Mouse (Mus musculus): ENCODE results near the gene Oaz2. TPM values are rescaled to one million over a fixed set of nuclear protein-coding genes. Genes with fewer than 3 reads are reported as not detected.
"Not testable (repeated sequence)": the region's sequence is repeated elsewhere in the genome, so short reads cannot be mapped to it uniquely, and the experiment has no call there.

The Oaz2 gene
- total RNA-seq, 1 experiment: 51.5 TPM

- TF ChIP-seq MAFK (IDR thresholded peaks at IDR 0.05; ENCODE audit: insufficient read depth, low read depth, low read length): no peak
- no peak for TF ChIP-seq CHD2 (IDR thresholded peaks at IDR 0.05; ENCODE audit: low read depth, low read length)
- no peak for TF ChIP-seq ZNF384 (IDR thresholded peaks at IDR 0.05; ENCODE audit: low read depth, low read length)
- no peak for TF ChIP-seq ZC3H11A (IDR thresholded peaks at IDR 0.05; ENCODE audit: borderline replicate concordance, low read depth, low read length)
- TF ChIP-seq HCFC1 (IDR thresholded peaks at IDR 0.05; ENCODE audit: borderline replicate concordance, insufficient read depth, low read length): no peak
- DNase-seq (ENCODE audit: low read depth, low spot score): no peak
- no peak overlapping the region; the same call in 1 of the 2 replicates for H3K9ac ChIP-seq (ENCODE audit: insufficient read depth, low read depth, low read length, poor library complexity, severe bottlenecking)
Measured at GRCm38 (mm10) chr9:65682994-65683393, 15.2 kb downstream of the Oaz2 start.

DNA sequence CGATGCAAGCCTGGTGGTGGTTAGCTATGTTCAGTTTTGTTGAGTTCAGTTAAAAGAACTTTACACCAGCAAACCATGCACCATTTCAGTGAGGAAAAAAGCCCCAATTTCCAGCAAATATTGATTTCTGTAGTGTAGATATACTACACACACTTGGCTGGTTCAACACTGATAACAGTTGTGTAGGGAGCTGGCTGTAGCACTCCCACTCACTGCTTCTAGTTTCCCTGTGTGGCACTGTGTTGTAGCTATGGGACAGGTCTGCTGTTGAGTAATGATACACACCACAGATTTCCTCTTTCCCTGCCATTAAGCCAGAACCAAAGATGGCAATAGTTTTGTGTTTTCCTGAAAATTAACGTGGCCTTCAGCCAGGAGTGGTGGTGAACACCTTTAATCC lies 16.9 kb downstream of the Oaz2 start:
- Histone ChIP-seq H3K4me1 (ENCODE audit: control insufficient read depth in 2 of 2, insufficient read depth in 2 of 2, low read length in 2 of 2, poor library complexity in 1 of 2) (peaks cover 16 to 19% of the 10 kb centered on the region in 2 experiments), H3K9ac (ENCODE audit: insufficient read depth, low read depth, low read length, poor library complexity, severe bottlenecking) (no peak overlapping the region), H3K27ac (ENCODE audit: insufficient read depth, low read depth, low read length, poor library complexity, severe bottlenecking) (no peak overlapping the region), H3K36me3 (ENCODE audit: control insufficient read depth, insufficient read depth, low read length, poor library complexity, severe bottlenecking) (peaks cover 6% of the 10 kb centered on the region), H3K4me3 (ENCODE audit: insufficient read depth in 1 of 2, low read depth in 1 of 2, low read length in 2 of 2, poor library complexity in 1 of 2, severe bottlenecking in 1 of 2) (no peak overlapping the region), H3K9me3 (ENCODE audit: control insufficient read depth, insufficient read depth, low read depth, low read length) (no peaks in the 10 kb centered on the region)
- no peak for TF ChIP-seq HCFC1 (IDR thresholded peaks at IDR 0.05; ENCODE audit: borderline replicate concordance, insufficient read depth, low read length)
- TF ChIP-seq ZC3H11A (IDR thresholded peaks at IDR 0.05; ENCODE audit: borderline replicate concordance, low read depth, low read length): no peak
- TF ChIP-seq CHD2 (IDR thresholded peaks at IDR 0.05; ENCODE audit: low read depth, low read length): no peak
- no peak for TF ChIP-seq MAFK (IDR thresholded peaks at IDR 0.05; ENCODE audit: insufficient read depth, low read depth, low read length)
- no peak for TF ChIP-seq ZNF384 (IDR thresholded peaks at IDR 0.05; ENCODE audit: low read depth, low read length)
- in situ Hi-C loops (cut with MboI; ENCODE audit: low sequenced_read_pairs in 2 of 2, unreplicated experiment in 2 of 2): no loop called here
- DNase-seq (ENCODE audit: low read depth, low spot score): no peak

More at GRCm38 (mm10) chr9:65682994-65683393, 15.2 kb downstream of the Oaz2 start:
- Histone ChIP-seq H3K27ac (ENCODE audit: insufficient read depth, low read depth, low read length, poor library complexity, severe bottlenecking) (peak overlapping the region; percentile 36; the same call in 1 of the 2 replicates), H3K9me3 (ENCODE audit: control insufficient read depth, insufficient read depth, low read depth, low read length) (no peaks in the 10 kb centered on the region), H3K4me3 (ENCODE audit: insufficient read depth in 1 of 2, low read depth in 1 of 2, low read length in 2 of 2, poor library complexity in 1 of 2, severe bottlenecking in 1 of 2) (no peak overlapping the region), H3K36me3 (ENCODE audit: control insufficient read depth, insufficient read depth, low read length, poor library complexity, severe bottlenecking) (peaks cover 6% of the 10 kb centered on the region), H3K4me1 (ENCODE audit: control insufficient read depth in 2 of 2, insufficient read depth in 2 of 2, low read length in 2 of 2, poor library complexity in 1 of 2) (peaks cover 19 to 20% of the 10 kb centered on the region in 2 experiments)
- in situ Hi-C loops (cut with MboI; ENCODE audit: low sequenced_read_pairs in 2 of 2, unreplicated experiment in 2 of 2): no loop called here

DNA sequence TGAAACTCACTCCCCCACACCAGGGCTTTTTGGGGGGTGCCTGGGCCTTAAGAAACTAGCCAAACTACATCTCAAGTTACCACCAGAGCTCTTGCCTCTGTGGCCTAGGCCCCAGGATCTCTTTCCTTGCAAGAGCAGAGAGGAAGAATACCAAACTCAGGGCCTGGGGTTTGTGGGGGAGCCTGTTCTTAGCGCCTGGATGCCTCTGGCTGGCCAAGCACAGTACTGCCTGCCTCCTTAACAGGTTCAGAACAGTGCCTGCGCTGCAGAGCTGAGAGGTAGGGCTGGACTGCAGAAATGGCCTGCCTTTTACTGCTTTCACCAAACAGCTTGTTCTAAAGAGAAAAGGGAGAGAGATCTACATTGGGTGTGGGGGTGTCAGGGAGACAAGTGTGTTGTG lies 22.1 kb downstream of the Oaz2 start:
- H3K9me3 ChIP-seq (ENCODE audit: control insufficient read depth, insufficient read depth, low read depth, low read length); H3K4me3 ChIP-seq (ENCODE audit: insufficient read depth in 1 of 2, low read depth in 1 of 2, low read length in 2 of 2, poor library complexity in 1 of 2, severe bottlenecking in 1 of 2); H3K27ac ChIP-seq (ENCODE audit: insufficient read depth, low read depth, low read length, poor library complexity, severe bottlenecking); DNase-seq (ENCODE audit: low read depth, low spot score); in situ Hi-C loops (cut with MboI; ENCODE audit: low sequenced_read_pairs in 2 of 2, unreplicated experiment in 2 of 2); H3K9ac ChIP-seq (ENCODE audit: insufficient read depth, low read depth, low read length, poor library complexity, severe bottlenecking): not testable (repeated sequence)
- Histone ChIP-seq H3K4me1 (ENCODE audit: control insufficient read depth in 2 of 2, insufficient read depth in 2 of 2, low read length in 2 of 2, poor library complexity in 1 of 2) (peaks cover 2 to 17% of the 10 kb centered on the region in 2 experiments; a peak in 3 of 4 replicates), H3K36me3 (ENCODE audit: control insufficient read depth, insufficient read depth, low read length, poor library complexity, severe bottlenecking) (peaks cover 20% of the 10 kb centered on the region)

GRCm38 (mm10) chr9:65692466-65692865 lies 24.7 kb downstream of the Oaz2 start:
- H3K9ac ChIP-seq (ENCODE audit: insufficient read depth, low read depth, low read length, poor library complexity, severe bottlenecking): no peak overlapping the region
- TF ChIP-seq HCFC1 (IDR thresholded peaks at IDR 0.05; ENCODE audit: borderline replicate concordance, insufficient read depth, low read length): no peak
- peaks cover 2 to 13% of the 10 kb centered on the region in 2 experiments; a peak in 3 of 4 replicates for H3K4me1 ChIP-seq (ENCODE audit: control insufficient read depth in 2 of 2, insufficient read depth in 2 of 2, low read length in 2 of 2, poor library complexity in 1 of 2)
- peaks cover 33% of the 10 kb centered on the region for H3K36me3 ChIP-seq (ENCODE audit: control insufficient read depth, insufficient read depth, low read length, poor library complexity, severe bottlenecking)
- no peak overlapping the region for H3K27ac ChIP-seq (ENCODE audit: insufficient read depth, low read depth, low read length, poor library complexity, severe bottlenecking)
- no peak overlapping the region for H3K4me3 ChIP-seq (ENCODE audit: insufficient read depth in 1 of 2, low read depth in 1 of 2, low read length in 2 of 2, poor library complexity in 1 of 2, severe bottlenecking in 1 of 2)
- H3K9me3 ChIP-seq (ENCODE audit: control insufficient read depth, insufficient read depth, low read depth, low read length): no peaks in the 10 kb centered on the region
- DNase-seq (ENCODE audit: low read depth, low spot score): no peak
- in situ Hi-C loops (cut with MboI; ENCODE audit: low sequenced_read_pairs in 2 of 2, unreplicated experiment in 2 of 2): no loop called here

- Histone ChIP-seq H3K36me3 (ENCODE audit: control insufficient read depth, insufficient read depth, low read length, poor library complexity, severe bottlenecking) (peaks cover 31% of the 10 kb centered on the region), H3K27ac (ENCODE audit: insufficient read depth, low read depth, low read length, poor library complexity, severe bottlenecking) (no peak overlapping the region)
- no peak for DNase-seq (ENCODE audit: low read depth, low spot score)
Measured at GRCm38 (mm10) chr9:65692959-65693603, 25.3 kb downstream of the Oaz2 start.

More at GRCm38 (mm10) chr9:65692959-65693603, 25.3 kb downstream of the Oaz2 start:
- no peaks in the 10 kb centered on the region for H3K9me3 ChIP-seq (ENCODE audit: control insufficient read depth, insufficient read depth, low read depth, low read length)
- peaks cover 2 to 13% of the 10 kb centered on the region in 2 experiments; a peak in 3 of 4 replicates for H3K4me1 ChIP-seq (ENCODE audit: control insufficient read depth in 2 of 2, insufficient read depth in 2 of 2, low read length in 2 of 2, poor library complexity in 1 of 2)
- TF ChIP-seq MAFK (IDR thresholded peaks at IDR 0.05; ENCODE audit: insufficient read depth, low read depth, low read length): no peak
- TF ChIP-seq CHD2 (IDR thresholded peaks at IDR 0.05; ENCODE audit: low read depth, low read length): no peak
- TF ChIP-seq ZC3H11A (IDR thresholded peaks at IDR 0.05; ENCODE audit: borderline replicate concordance, low read depth, low read length): no peak
- TF ChIP-seq ZNF384 (IDR thresholded peaks at IDR 0.05; ENCODE audit: low read depth, low read length): no peak
- TF ChIP-seq HCFC1 (IDR thresholded peaks at IDR 0.05; ENCODE audit: borderline replicate concordance, insufficient read depth, low read length): no peak
- no peak overlapping the region for H3K4me3 ChIP-seq (ENCODE audit: insufficient read depth in 1 of 2, low read depth in 1 of 2, low read length in 2 of 2, poor library complexity in 1 of 2, severe bottlenecking in 1 of 2)
- H3K9ac ChIP-seq (ENCODE audit: insufficient read depth, low read depth, low read length, poor library complexity, severe bottlenecking): no peak overlapping the region
- in situ Hi-C loops (cut with MboI; ENCODE audit: low sequenced_read_pairs in 2 of 2, unreplicated experiment in 2 of 2): no loop called here
